Comparison of ENCODE assay signal across 19 mouse cellular contexts in the genomic region with DNA sequence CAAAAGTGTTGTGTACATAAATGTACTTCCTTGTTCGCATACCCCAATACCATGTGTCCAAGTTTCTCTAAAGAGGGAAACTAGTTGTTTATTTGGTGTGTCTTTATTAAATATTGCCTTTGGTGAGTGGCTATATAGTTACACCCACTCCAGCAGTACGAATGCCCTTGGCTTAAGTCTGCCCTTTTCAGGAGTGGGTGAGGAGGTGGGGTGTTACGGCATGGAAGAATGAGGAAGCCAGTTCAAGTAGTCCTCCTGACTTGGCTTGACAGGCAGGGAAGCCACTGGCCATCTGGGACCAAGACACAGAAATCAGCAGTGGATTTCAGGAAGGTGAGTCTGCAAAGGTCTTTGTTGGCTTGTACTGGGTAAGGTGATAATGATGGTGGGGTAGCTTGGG. TPM values are rescaled to one million over a fixed set of nuclear protein-coding genes. Genes with fewer than 3 reads are reported as not detected.
"Had no signal": no experiment of that assay in that cellular context is flagged by ENCODE, and none has a peak within 500 bp of the region (broad histone marks: within the 10 kb centered on the region; RNA-seq: fewer than 3 reads in every experiment).

No protein-coding gene starts in this region.

- DNase-seq: liver; liver, embryonic 13.5 days; liver, postnatal 0 days; right cerebral cortex, postnatal 14 days; thymus, adult 2 months; thymus, postnatal 25 days; thymus, postnatal 4 days had no signal

- H3K4me3 ChIP-seq: liver, embryonic 13.5 days; liver, embryonic 15.5 days; lung, embryonic 15.5 days; megakaryocyte, embryonic 14.5 days; midbrain, embryonic 13.5 days; midbrain, embryonic 15.5 days; neural tube, embryonic 12.5 days; stomach, embryonic 15.5 days had no signal

- H3K4me1 ChIP-seq: liver, embryonic 13.5 days; liver, embryonic 15.5 days; midbrain, embryonic 15.5 days; neural tube, embryonic 12.5 days had no signal

- H3K36me3 ChIP-seq: liver, embryonic 13.5 days; liver, embryonic 15.5 days; stomach, embryonic 15.5 days had no signal

- H3K27ac ChIP-seq: liver, embryonic 13.5 days; liver, embryonic 15.5 days; lung, embryonic 15.5 days; macrophage; midbrain, embryonic 13.5 days; midbrain, embryonic 15.5 days; neural tube, embryonic 12.5 days; stomach, embryonic 15.5 days had no signal

- H3K9me3 ChIP-seq: liver, embryonic 13.5 days; liver, embryonic 15.5 days; lung, embryonic 15.5 days; midbrain, embryonic 13.5 days; midbrain, embryonic 15.5 days; neural tube, embryonic 12.5 days; stomach, embryonic 15.5 days had no signal

- H3K27me3 ChIP-seq: liver, embryonic 13.5 days; lung, embryonic 15.5 days; midbrain, embryonic 13.5 days; midbrain, embryonic 15.5 days; neural tube, embryonic 12.5 days; stomach, embryonic 15.5 days had no signal

- ATAC-seq: liver, postnatal 0 days; midbrain, embryonic 13.5 days; midbrain, embryonic 15.5 days had no signal

- H3K4me2 ChIP-seq: liver, embryonic 11.5 days; liver, embryonic 13.5 days; liver, embryonic 15.5 days; lung, embryonic 15.5 days; midbrain, embryonic 11.5 days; midbrain, embryonic 13.5 days; midbrain, embryonic 15.5 days; neural tube, embryonic 12.5 days; stomach, embryonic 15.5 days had no signal

- H3K9ac ChIP-seq: liver, embryonic 13.5 days; liver, embryonic 15.5 days; liver, postnatal 0 days; lung, embryonic 15.5 days; midbrain, embryonic 13.5 days; midbrain, embryonic 15.5 days; neural tube, embryonic 12.5 days; stomach, embryonic 15.5 days had no signal

RNA-seq across cellular contexts. Expression of gene Slc4a5, which starts 13.8 kb away (rescaled TPM):
- polyA plus RNA-seq: macrophage; neural tube, embryonic 14.5 days; urinary bladder, adult 2 months had no signal
